Mouse (Mus musculus) myocyte (in vitro differentiated cells): ENCODE data around the gene Sash1. TPM values are rescaled to one million over a fixed set of nuclear protein-coding genes. Genes with fewer than 3 reads are reported as not detected.
A peak's percentile ranks its signal among the peaks of the same experiment; 100 is the strongest.

Source experiments
- H3K27me3 ChIP-seq: one replicate; pipeline ENCODE4 v1.6.1; 2011; ENCODE audit not compliant: control insufficient read depth, insufficient read depth, insufficient read length
- H3K36me3 ChIP-seq: one replicate; pipeline ENCODE4 v1.6.1; 2011; ENCODE audit not compliant: control insufficient read depth, insufficient read depth
- H3K4me2 ChIP-seq: one replicate; pipeline ENCODE4 v1.6.1; 2011; ENCODE audit warnings: low read depth, control low read depth
- H3K4me3 ChIP-seq: one replicate; pipeline ENCODE4 v1.5.1; 2011; ENCODE audit warnings: mild to moderate bottlenecking, control low read depth, moderate library complexity
- H3K79me2 ChIP-seq: one replicate; pipeline ENCODE4 v1.6.1; 2011; ENCODE audit not compliant: control insufficient read depth, insufficient read depth
- H3ac ChIP-seq: one replicate; pipeline ENCODE4 v1.6.1; 2011; ENCODE audit not compliant: control insufficient read depth, insufficient read length
- CEBPB ChIP-seq: IDR thresholded peaks from 2 replicates; pipeline ENCODE4 v1.6.1; 2011; ENCODE audit warnings: mild to moderate bottlenecking, moderate library complexity; ENCODE audit not compliant: poor library complexity, insufficient read depth, severe bottlenecking
- E2F4 ChIP-seq: IDR thresholded peaks from one replicate; pipeline ENCODE4 v1.6.1; 2011; ENCODE audit warnings: mild to moderate bottlenecking, control low read depth, moderate library complexity; ENCODE audit not compliant: insufficient read depth
- MAX ChIP-seq: IDR thresholded peaks from one replicate; pipeline ENCODE4 v1.6.1; 2011; ENCODE audit warnings: low read depth, mild to moderate bottlenecking, control low read depth
- MYOD1 ChIP-seq, 3 experiments: IDR thresholded peaks; one replicate each; pipeline ENCODE4 v1.6.1; 2011; ENCODE audit warnings: control low read depth in 2 of 3, low read depth in 2 of 3, mild to moderate bottlenecking in 2 of 3, moderate library complexity in 1 of 3; ENCODE audit not compliant: insufficient read length in 2 of 3, control insufficient read depth in 1 of 3
- MYOG ChIP-seq, 3 experiments: IDR thresholded peaks; one replicate each; pipeline ENCODE4 v1.6.1; 2011; ENCODE audit warnings: control low read depth in 2 of 3, low read depth in 2 of 3, mild to moderate bottlenecking in 2 of 3; ENCODE audit not compliant: insufficient read length in 2 of 3, control insufficient read depth in 1 of 3, insufficient read depth in 1 of 3
- POLR2A ChIP-seq: IDR thresholded peaks from one replicate; pipeline ENCODE4 v1.6.1; 2011; ENCODE audit warnings: low read depth, mild to moderate bottlenecking, control low read depth, moderate library complexity; ENCODE audit not compliant: insufficient read length
- POLR2AphosphoS2 ChIP-seq: IDR thresholded peaks from one replicate; pipeline ENCODE4 v1.6.1; 2011; ENCODE audit warnings: low read depth, control low read depth; ENCODE audit not compliant: insufficient read length
- REST ChIP-seq: IDR thresholded peaks from one replicate; pipeline ENCODE4 v1.6.1; 2011; ENCODE audit warnings: mild to moderate bottlenecking, control low read depth, moderate library complexity; ENCODE audit not compliant: insufficient read depth, insufficient read length
- SRF ChIP-seq: IDR thresholded peaks from one replicate; pipeline ENCODE4 v1.6.1; 2011; ENCODE audit warnings: low read depth; ENCODE audit not compliant: control insufficient read depth, insufficient read length
- TCF12 ChIP-seq: IDR thresholded peaks from one replicate; pipeline ENCODE4 v1.6.1; 2011; ENCODE audit warnings: mild to moderate bottlenecking, control low read depth; ENCODE audit not compliant: poor library complexity, insufficient read depth, severe bottlenecking
- TCF3 ChIP-seq: IDR thresholded peaks from one replicate; pipeline ENCODE4 v1.6.1; 2011; ENCODE audit warnings: low read depth, control low read depth; ENCODE audit not compliant: insufficient read length
- USF1 ChIP-seq: IDR thresholded peaks from one replicate; pipeline ENCODE4 v1.6.1; 2011; ENCODE audit warnings: low read depth, mild to moderate bottlenecking, control low read depth, moderate library complexity
- polyA plus RNA-seq: library from polyadenylated mRNA; unstranded; fragments of >200 nt; fragmentation: generic; extraction: Trizol; gene quantifications from one replicate; pipeline ENCODE4 v1.2.1, GENCODE M21; 2012; ENCODE audit warnings: missing spikeins

Gene Sash1
- polyA plus RNA-seq, 1 experiment: 1.9 TPM

DNA sequence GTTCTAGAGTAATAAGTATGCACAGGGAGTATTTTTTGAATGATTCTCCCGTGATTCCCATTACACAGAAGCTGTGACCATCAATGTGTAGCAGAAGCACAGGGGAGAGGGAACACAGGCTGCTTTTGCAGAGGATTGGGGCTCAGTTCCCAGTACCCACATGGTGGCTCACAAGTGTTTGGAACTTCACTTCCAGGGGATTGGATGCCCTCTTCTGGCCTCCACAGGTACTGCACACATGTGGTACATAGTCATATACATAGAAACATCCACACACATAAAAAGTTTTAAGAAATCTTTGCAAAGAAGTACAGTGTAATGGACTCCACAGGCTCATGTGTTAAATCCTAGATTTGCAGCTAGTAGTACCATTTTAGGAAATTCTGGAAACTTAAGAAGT is 199.7 kb downstream of the Sash1 start:
- TF ChIP-seq REST: no peak
- TF ChIP-seq USF1: no peak
- no peak for TF ChIP-seq MYOD1 (IDR thresholded peaks at IDR 0.05; ENCODE audit: control insufficient read depth in 1 of 3, insufficient read length in 2 of 3, low read depth in 2 of 3)
- no peak for TF ChIP-seq MYOG (IDR thresholded peaks at IDR 0.05; ENCODE audit: control insufficient read depth in 1 of 3, insufficient read depth in 1 of 3, insufficient read length in 2 of 3, low read depth in 2 of 3)
- TF ChIP-seq E2F4: no peak
- TF ChIP-seq CEBPB: no peak
- TF ChIP-seq MAX: no peak
- TF ChIP-seq POLR2A: no peak
- no peak for TF ChIP-seq SRF
- no peak for TF ChIP-seq TCF12
- no peak for TF ChIP-seq POLR2AphosphoS2
- no peak for TF ChIP-seq TCF3
- Histone ChIP-seq H3K36me3 (no peaks in the 10 kb centered on the region), H3K4me3 (no peak overlapping the region), H3K27me3 (no peaks in the 10 kb centered on the region), H3ac (no peak overlapping the region), H3K4me2 (no peak overlapping the region), H3K79me2 (no peaks in the 10 kb centered on the region)

DNA sequence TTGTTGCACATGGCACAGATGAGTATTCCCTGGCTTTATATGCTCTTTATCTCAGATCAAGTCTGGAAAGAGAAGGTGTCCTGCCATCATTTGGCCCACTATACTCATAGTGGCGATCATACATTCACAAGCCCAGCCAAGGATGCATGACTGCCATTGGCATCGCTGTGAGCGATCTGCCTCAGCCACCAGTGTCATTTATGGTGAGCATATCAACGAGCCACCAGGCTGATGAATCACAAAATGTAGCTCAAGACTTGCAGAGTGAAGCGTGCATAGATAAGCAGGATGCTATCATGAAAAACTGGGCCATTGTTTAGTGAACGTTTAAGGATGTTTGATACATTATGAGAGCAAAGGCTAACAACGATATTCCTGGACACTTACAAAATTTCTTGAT is 200.6 kb downstream of the Sash1 start:
- H3ac ChIP-seq: no peak overlapping the region
- TF ChIP-seq E2F4 (no peak), MYOG (IDR thresholded peaks at IDR 0.05; ENCODE audit: control insufficient read depth in 1 of 3, insufficient read depth in 1 of 3, insufficient read length in 2 of 3, low read depth in 2 of 3) (no peak), SRF (no peak), POLR2A (no peak), POLR2AphosphoS2 (no peak)
- H3K36me3 ChIP-seq: no peaks in the 10 kb centered on the region
- H3K4me3 ChIP-seq: no peak overlapping the region
- no peaks in the 10 kb centered on the region for H3K27me3 ChIP-seq
- H3K4me2 ChIP-seq: no peak overlapping the region
- no peaks in the 10 kb centered on the region for H3K79me2 ChIP-seq

DNA sequence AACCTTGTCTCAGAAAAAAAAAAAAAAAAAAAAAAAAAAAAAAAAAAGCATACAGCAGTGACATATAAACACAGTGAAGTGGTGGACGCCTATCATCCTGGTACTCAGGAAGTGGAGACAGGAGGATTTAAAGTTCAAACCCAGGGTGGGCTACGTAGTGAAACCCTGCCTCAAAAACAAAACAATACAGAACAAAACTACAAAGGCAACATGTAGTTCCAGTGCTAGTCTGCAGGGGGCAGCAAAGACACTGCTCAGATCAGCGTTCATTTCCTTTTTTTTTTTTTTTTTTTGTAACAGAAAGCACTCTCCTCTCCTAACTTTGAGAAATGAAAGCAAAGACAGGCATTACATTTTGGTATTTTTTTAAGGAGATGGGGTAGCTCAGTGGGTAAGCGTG is 203.0 kb downstream of the Sash1 start:
- Histone ChIP-seq H3K27me3 (no peaks in the 10 kb centered on the region), H3K36me3 (no peaks in the 10 kb centered on the region), H3ac (no peak overlapping the region), H3K79me2 (no peaks in the 10 kb centered on the region), H3K4me2 (peak overlapping the region; percentile 12), H3K4me3 (no peak overlapping the region)
- TF ChIP-seq POLR2A: no peak

DNA sequence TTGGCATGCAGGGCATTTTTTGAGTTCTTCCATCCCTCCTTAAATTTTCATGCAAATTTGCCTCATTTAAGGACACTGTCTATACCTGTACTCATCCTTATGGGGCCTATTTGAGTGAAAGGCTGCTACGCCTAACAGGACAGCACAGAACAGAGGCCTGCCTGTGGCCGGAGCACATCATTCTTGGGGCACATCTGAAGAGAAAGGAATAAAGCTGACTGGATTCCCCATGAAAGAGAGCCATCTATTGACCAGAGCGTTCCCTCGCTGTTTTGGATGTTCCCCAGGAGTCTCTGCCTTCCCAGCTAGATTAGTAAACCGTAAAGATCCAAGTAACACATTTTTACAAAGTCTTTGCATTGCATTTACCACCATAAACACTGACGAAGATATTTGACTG is 203.5 kb downstream of the Sash1 start:
- Histone ChIP-seq H3ac (no peak overlapping the region), H3K27me3 (no peaks in the 10 kb centered on the region), H3K4me3 (no peak overlapping the region), H3K4me2 (no peak overlapping the region), H3K79me2 (no peaks in the 10 kb centered on the region), H3K36me3 (no peaks in the 10 kb centered on the region)
- no peak for TF ChIP-seq SRF
- no peak for TF ChIP-seq USF1
- TF ChIP-seq CEBPB: no peak
- no peak for TF ChIP-seq POLR2AphosphoS2
- no peak for TF ChIP-seq TCF12
- TF ChIP-seq POLR2A: no peak
- no peak for TF ChIP-seq MYOD1 (IDR thresholded peaks at IDR 0.05; ENCODE audit: control insufficient read depth in 1 of 3, insufficient read length in 2 of 3, low read depth in 2 of 3)
- no peak for TF ChIP-seq TCF3
- TF ChIP-seq E2F4: no peak
- TF ChIP-seq MYOG (IDR thresholded peaks at IDR 0.05; ENCODE audit: control insufficient read depth in 1 of 3, insufficient read depth in 1 of 3, insufficient read length in 2 of 3, low read depth in 2 of 3): no peak
- no peak for TF ChIP-seq REST
- no peak for TF ChIP-seq MAX

DNA sequence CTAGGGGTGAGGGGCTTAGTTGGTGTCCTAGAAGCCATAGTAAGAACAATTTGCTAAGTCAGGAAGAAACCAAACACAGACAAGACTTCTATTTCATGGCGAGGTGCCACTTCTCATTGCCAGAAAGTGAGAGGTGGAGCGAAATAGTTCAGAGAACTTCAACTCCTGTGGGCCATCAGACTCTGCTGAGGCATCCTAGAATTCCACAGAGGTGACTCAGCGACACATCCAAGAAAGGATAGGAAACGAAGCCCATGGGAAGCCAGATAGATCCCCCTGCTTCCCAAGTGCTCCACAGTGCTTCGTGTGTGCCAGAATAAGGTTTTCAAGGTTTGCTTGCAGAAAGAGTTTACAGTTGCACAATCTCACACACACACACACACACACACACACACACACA is 209.1 kb downstream of the Sash1 start:
- no peak overlapping the region for H3K4me3 ChIP-seq
- no peak overlapping the region for H3ac ChIP-seq
- no peaks in the 10 kb centered on the region for H3K36me3 ChIP-seq
- no peaks in the 10 kb centered on the region for H3K27me3 ChIP-seq
- H3K79me2 ChIP-seq: no peaks in the 10 kb centered on the region
- H3K4me2 ChIP-seq: no peak overlapping the region
- TF ChIP-seq MYOD1 (IDR thresholded peaks at IDR 0.05; ENCODE audit: control insufficient read depth in 1 of 3, insufficient read length in 2 of 3, low read depth in 2 of 3): no peak
